Mouse (Mus musculus) lung, adult 2 months (tissue): ENCODE data around the gene Gm21976.

Experiments
- CTCF ChIP-seq: fragments of 200-500 bp; IDR thresholded peaks from 2 replicates; pipeline ENCODE4 v1.5.1; 2011; ENCODE audit warnings: mild to moderate bottlenecking, low read length, control low read depth; ENCODE audit not compliant: insufficient read depth
- POLR2A ChIP-seq: fragments of 200-500 bp; IDR thresholded peaks from 2 replicates; pipeline ENCODE4 v1.6.1; 2011; ENCODE audit warnings: low read depth, mild to moderate bottlenecking, control low read depth, low read length, borderline replicate concordance; ENCODE audit errors: extremely low read depth

DNA sequence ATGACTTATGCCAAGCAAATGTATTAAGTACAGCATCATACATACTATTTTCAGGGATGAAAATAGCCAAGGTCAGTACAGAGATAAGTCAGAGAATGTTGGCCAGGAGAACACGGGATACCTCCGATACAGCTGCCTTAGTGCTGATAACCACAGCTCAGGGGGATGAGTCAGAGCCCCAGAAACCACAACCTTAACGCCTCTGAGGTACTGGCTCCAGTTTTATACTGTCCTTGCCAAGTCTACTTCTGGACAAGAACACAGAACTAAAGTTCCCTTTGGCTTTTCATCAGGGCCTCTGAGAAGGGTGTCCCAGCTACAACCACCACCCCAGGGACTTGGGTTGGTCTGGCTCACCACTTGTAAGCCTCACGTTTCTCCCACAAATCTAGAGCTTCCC lies 4.0 kb upstream of the Gm21976 start:
- no peak for TF ChIP-seq CTCF
- no peak for TF ChIP-seq POLR2A
